Mouse (Mus musculus) naive thymus-derived CD4-positive, alpha-beta T cell, adult 2 months (primary cell): ENCODE data around the gene Apoa1.

Experiments
- DNase-seq: peaks from one replicate; pipeline ENCODE4 v3.0.0-alpha.2; 2011; ENCODE audit warnings: low read depth

Apoa1 gene

GRCm38 (mm10) chr9:46257546-46257945, 29.2 kb downstream of the Apoa1 start:
- no peak for DNase-seq

GRCm38 (mm10) chr9:46259111-46259510, 30.7 kb downstream of the Apoa1 start:
- no peak for DNase-seq

GRCm38 (mm10) chr9:46261131-46261530, 32.8 kb downstream of the Apoa1 start:
- DNase-seq = no peak

GRCm38 (mm10) chr9:46268343-46268873, 40.0 kb downstream of the Apoa1 start, which contains the start of gene Apoa5:
TSS of gene Apoa5 (plus strand) at chr9:46268633.
- DNase-seq = no peak

- DNase-seq = no peak
Measured at GRCm38 (mm10) chr9:46269125-46269524, 40.7 kb downstream of the Apoa1 start.

- DNase-seq = no peak
Measured at GRCm38 (mm10) chr9:46270782-46271181, 42.4 kb downstream of the Apoa1 start.

- peak; percentile 78 for DNase-seq
Measured at GRCm38 (mm10) chr9:46272070-46272469, 43.7 kb downstream of the Apoa1 start.

GRCm38 (mm10) chr9:46272677-46273454, 44.5 kb downstream of the Apoa1 start, which contains the start of gene Zpr1:
TSS of gene Zpr1 (plus strand) at chr9:46273064.
- peak; percentile 92 for DNase-seq

GRCm38 (mm10) chr9:46274494-46274893, 46.1 kb downstream of the Apoa1 start:
- DNase-seq = no peak
